Mouse (Mus musculus) c-Kit-positive CD71-negative TER-119-negative erythroid progenitor cells, embryonic 14.5 days (primary cell): ENCODE measurements around the gene Foxl1.

ENCODE experiments used
- DNase-seq: peaks from one replicate; pipeline ENCODE4 v3.0.0-alpha.2; 2013; ENCODE audit warnings: low read depth

Gene Foxl1

GRCm38 (mm10) chr8:121170116-121170515, 42.4 kb downstream of the Foxl1 start:
- no peak for DNase-seq

- DNase-seq, result no peak
These were observed 43.1 kb downstream of the Foxl1 start for GRCm38 (mm10) chr8:121170626-121171552.

- no peak for DNase-seq
These were observed 44.8 kb downstream of the Foxl1 start for GRCm38 (mm10) chr8:121172567-121172966.

- DNase-seq, result no peak
These were observed 46.4 kb downstream of the Foxl1 start for GRCm38 (mm10) chr8:121174178-121174577.

DNA sequence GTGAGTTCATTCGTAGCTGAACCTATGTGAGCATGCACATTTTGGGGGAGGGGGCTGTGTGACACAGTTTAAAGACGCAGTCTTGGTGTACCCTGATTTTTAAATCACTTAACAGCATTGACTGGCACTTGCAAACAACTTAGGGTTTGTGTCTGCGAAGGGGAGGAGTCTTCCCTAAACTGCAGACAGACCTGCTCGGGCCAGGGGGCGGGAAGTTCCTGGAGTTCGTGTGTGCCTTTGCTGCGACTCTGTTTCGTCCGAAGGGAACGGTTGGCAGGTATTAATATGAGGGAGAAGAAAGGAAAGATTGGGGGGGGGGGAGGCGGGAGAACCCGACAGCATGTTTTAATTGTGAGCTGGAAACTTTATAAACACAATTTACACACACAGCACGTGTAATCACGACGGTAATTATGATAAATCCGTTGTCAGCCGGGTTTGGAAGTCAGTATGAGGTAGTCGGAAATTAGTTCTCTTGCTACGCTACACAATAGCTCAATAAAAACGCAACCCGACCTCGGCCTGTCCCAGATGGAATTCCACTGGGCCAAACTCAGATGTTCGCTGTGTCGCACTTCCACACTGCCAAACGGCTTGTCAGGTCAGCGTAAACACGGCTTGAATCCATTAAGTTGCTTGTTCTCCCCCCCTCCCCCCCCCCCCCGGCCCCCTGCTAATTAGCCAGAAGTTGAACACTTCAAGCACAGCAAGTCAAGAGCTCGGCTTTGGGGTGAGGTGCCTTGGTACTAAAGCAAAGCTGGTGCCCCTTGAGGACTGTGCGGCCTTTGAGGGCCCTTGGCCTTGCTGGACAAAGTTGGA, 47.2 kb downstream of the Foxl1 start:
- no peak for DNase-seq

GRCm38 (mm10) chr8:121175540-121176090, 47.9 kb downstream of the Foxl1 start:
- DNase-seq, result no peak

- peak; percentile 23 for DNase-seq
These were observed 48.6 kb downstream of the Foxl1 start for GRCm38 (mm10) chr8:121176291-121176690.
